Mouse (Mus musculus): ENCODE results near the gene Kif3c. TPM values are rescaled to one million over a fixed set of nuclear protein-coding genes. Genes with fewer than 3 reads are reported as not detected.

Gene Kif3c
- polyA plus RNA-seq (2016; fragmentation: Nextera tagmentation; extraction: Ambion mirVana) = 19.9 and 28.5 TPM in 2 replicates

GRCm38 (mm10) chr12:3364508-3365448, at the start of gene Kif3c:
Kif3c (plus strand) TSS chr12:3365132.
- H3K4me3 ChIP-seq = peak within 1 kb of the TSS; percentile 79
- H3K36me3 ChIP-seq = peaks cover 18% of the 10 kb centered on the region
- peaks cover 15% of the 10 kb centered on the region for H3K9me3 ChIP-seq (replicated peaks)
- DNase-seq (ENCODE audit: low spot score) = peak; percentile 86
- H3K4me1 ChIP-seq = peaks cover 47% of the 10 kb centered on the region
- H3K27ac ChIP-seq (replicated peaks) = peak within 1 kb of the TSS; percentile 90
- WGBS = 6% methylated on average over 48 of the region's 48 CpGs
- H3K27me3 ChIP-seq (ENCODE audit: low read depth, poor library complexity, severe bottlenecking) = peaks cover 6% of the 10 kb centered on the region; the same call in 1 of the 2 replicates

GRCm38 (mm10) chr12:3316083-3316482, 48.8 kb upstream of the Kif3c start:
- no peak for DNase-seq (ENCODE audit: low spot score)
- Histone ChIP-seq H3K4me3 (no peak overlapping the region), H3K27ac (replicated peaks) (no peak overlapping the region), H3K27me3 (ENCODE audit: low read depth, poor library complexity, severe bottlenecking) (no peaks in the 10 kb centered on the region), H3K4me1 (no peaks in the 10 kb centered on the region), H3K36me3 (no peaks in the 10 kb centered on the region), H3K9me3 (replicated peaks) (no peaks in the 10 kb centered on the region)
- WGBS = 62% methylated on average over 2 of the region's 2 CpGs

- no peak for DNase-seq (ENCODE audit: low spot score)
- H3K9me3 ChIP-seq (replicated peaks) = no peaks in the 10 kb centered on the region
- no peaks in the 10 kb centered on the region for H3K4me1 ChIP-seq
- H3K36me3 ChIP-seq = no peaks in the 10 kb centered on the region
- no peak overlapping the region for H3K27ac ChIP-seq (replicated peaks)
- no peak overlapping the region for H3K4me3 ChIP-seq
- H3K27me3 ChIP-seq (ENCODE audit: low read depth, poor library complexity, severe bottlenecking) = no peaks in the 10 kb centered on the region
- WGBS = 81% methylated on average over 3 of the region's 3 CpGs
Observed at GRCm38 (mm10) chr12:3316937-3317336, 48.0 kb upstream of the Kif3c start.

GRCm38 (mm10) chr12:3319377-3319776, 45.6 kb upstream of the Kif3c start:
- no peaks in the 10 kb centered on the region for H3K9me3 ChIP-seq (replicated peaks)
- H3K27ac ChIP-seq (replicated peaks) = no peak overlapping the region
- no peak overlapping the region for H3K4me3 ChIP-seq
- no peaks in the 10 kb centered on the region for H3K4me1 ChIP-seq
- DNase-seq (ENCODE audit: low spot score) = no peak
- no peaks in the 10 kb centered on the region for H3K36me3 ChIP-seq
- no peaks in the 10 kb centered on the region for H3K27me3 ChIP-seq (ENCODE audit: low read depth, poor library complexity, severe bottlenecking)
- WGBS = 72% methylated on average over 4 of the region's 4 CpGs

GRCm38 (mm10) chr12:3323241-3323640, 41.7 kb upstream of the Kif3c start:
- Histone ChIP-seq H3K36me3 (no peaks in the 10 kb centered on the region), H3K27me3 (ENCODE audit: low read depth, poor library complexity, severe bottlenecking) (no peaks in the 10 kb centered on the region), H3K9me3 (replicated peaks) (no peaks in the 10 kb centered on the region), H3K4me3 (no peak overlapping the region), H3K27ac (replicated peaks) (no peak overlapping the region), H3K4me1 (no peaks in the 10 kb centered on the region)
- WGBS = 86% methylated on average over 6 of the region's 6 CpGs
- DNase-seq (ENCODE audit: low spot score) = no peak

- Histone ChIP-seq H3K27ac (replicated peaks) (no peak overlapping the region), H3K27me3 (ENCODE audit: low read depth, poor library complexity, severe bottlenecking) (no peaks in the 10 kb centered on the region), H3K36me3 (no peaks in the 10 kb centered on the region), H3K4me3 (no peak overlapping the region), H3K9me3 (replicated peaks) (peaks cover 14% of the 10 kb centered on the region), H3K4me1 (no peaks in the 10 kb centered on the region)
- DNase-seq (ENCODE audit: low spot score) = no peak
- WGBS = 90% methylated on average over 2 of the region's 2 CpGs
Observed at GRCm38 (mm10) chr12:3325232-3325631, 39.7 kb upstream of the Kif3c start.

- WGBS = 85% methylated on average over 4 of the region's 4 CpGs
- H3K27me3 ChIP-seq (ENCODE audit: low read depth, poor library complexity, severe bottlenecking) = no peaks in the 10 kb centered on the region
Observed at GRCm38 (mm10) chr12:3329677-3330076, 35.3 kb upstream of the Kif3c start.

GRCm38 (mm10) chr12:3338931-3339330, 26.0 kb upstream of the Kif3c start:
- no peak overlapping the region for H3K4me3 ChIP-seq
- H3K4me1 ChIP-seq = no peaks in the 10 kb centered on the region
- peaks cover 14% of the 10 kb centered on the region for H3K9me3 ChIP-seq (replicated peaks)
- no peak for DNase-seq (ENCODE audit: low spot score)
- H3K36me3 ChIP-seq = no peaks in the 10 kb centered on the region
- no peaks in the 10 kb centered on the region for H3K27me3 ChIP-seq (ENCODE audit: low read depth, poor library complexity, severe bottlenecking)
- 86% methylated on average over 1 of the region's 1 CpGs for WGBS
- no peak overlapping the region for H3K27ac ChIP-seq (replicated peaks)

More at GRCm38 (mm10) chr12:3329677-3330076, 35.3 kb upstream of the Kif3c start:
- Histone ChIP-seq H3K27ac (replicated peaks) (no peak overlapping the region), H3K4me3 (no peak overlapping the region), H3K9me3 (replicated peaks) (peaks cover 14% of the 10 kb centered on the region), H3K4me1 (no peaks in the 10 kb centered on the region), H3K36me3 (no peaks in the 10 kb centered on the region)
- DNase-seq (ENCODE audit: low spot score) = no peak

- no peak for DNase-seq (ENCODE audit: low spot score)
- no peaks in the 10 kb centered on the region for H3K27me3 ChIP-seq (ENCODE audit: low read depth, poor library complexity, severe bottlenecking)
- no peak overlapping the region for H3K4me3 ChIP-seq
- H3K27ac ChIP-seq (replicated peaks) = no peak overlapping the region
- 91% methylated on average over 2 of the region's 2 CpGs for WGBS
- H3K9me3 ChIP-seq (replicated peaks) = peaks cover 7% of the 10 kb centered on the region
- H3K36me3 ChIP-seq = no peaks in the 10 kb centered on the region
- no peaks in the 10 kb centered on the region for H3K4me1 ChIP-seq
Observed at GRCm38 (mm10) chr12:3344155-3344554, 20.8 kb upstream of the Kif3c start.

- H3K9me3 ChIP-seq (replicated peaks) = peaks cover 7% of the 10 kb centered on the region; the same call in 1 of the 2 replicates
- H3K27me3 ChIP-seq (ENCODE audit: low read depth, poor library complexity, severe bottlenecking) = no peaks in the 10 kb centered on the region
- no peaks in the 10 kb centered on the region for H3K4me1 ChIP-seq
- 88% methylated on average over 5 of the region's 5 CpGs for whole genome bisulfite sequencing
- no peak for DNase-seq (ENCODE audit: low spot score)
- no peak overlapping the region for H3K4me3 ChIP-seq
- no peak overlapping the region for H3K27ac ChIP-seq (replicated peaks)
- H3K36me3 ChIP-seq = no peaks in the 10 kb centered on the region
Observed at GRCm38 (mm10) chr12:3345038-3345437, 19.9 kb upstream of the Kif3c start.

- 0 out of 2 replicates have a peak, but pooled peaks cover 2% of the 10 kb centered on the region for H3K9me3 ChIP-seq (replicated peaks)
- DNase-seq (ENCODE audit: low spot score) = no peak
- H3K4me1 ChIP-seq = no peaks in the 10 kb centered on the region
- no peaks in the 10 kb centered on the region for H3K27me3 ChIP-seq (ENCODE audit: low read depth, poor library complexity, severe bottlenecking)
- H3K27ac ChIP-seq (replicated peaks) = no peak overlapping the region
- H3K4me3 ChIP-seq = no peak overlapping the region
- no peaks in the 10 kb centered on the region for H3K36me3 ChIP-seq
Observed at GRCm38 (mm10) chr12:3347682-3348081, 17.2 kb upstream of the Kif3c start.

GRCm38 (mm10) chr12:3349387-3349786, 15.5 kb upstream of the Kif3c start:
- no peak for DNase-seq (ENCODE audit: low spot score)
- no peaks in the 10 kb centered on the region for H3K27me3 ChIP-seq (ENCODE audit: low read depth, poor library complexity, severe bottlenecking)
- no peak overlapping the region for H3K27ac ChIP-seq (replicated peaks)
- no peaks in the 10 kb centered on the region for H3K36me3 ChIP-seq
- H3K9me3 ChIP-seq (replicated peaks) = 0 out of 2 replicates have a peak, but pooled peaks cover 2% of the 10 kb centered on the region
- no peak overlapping the region for H3K4me3 ChIP-seq
- H3K4me1 ChIP-seq = no peaks in the 10 kb centered on the region
- 75% methylated on average over 3 of the region's 3 CpGs for WGBS

- H3K27me3 ChIP-seq (ENCODE audit: low read depth, poor library complexity, severe bottlenecking) = no peaks in the 10 kb centered on the region
- no peak overlapping the region for H3K27ac ChIP-seq (replicated peaks)
- no peak for DNase-seq (ENCODE audit: low spot score)
- no peaks in the 10 kb centered on the region for H3K4me1 ChIP-seq
- H3K9me3 ChIP-seq (replicated peaks) = 0 out of 2 replicates have a peak, but pooled peaks cover 2% of the 10 kb centered on the region
- H3K36me3 ChIP-seq = no peaks in the 10 kb centered on the region
- WGBS = 79% methylated on average over 5 of the region's 5 CpGs
- H3K4me3 ChIP-seq = no peak overlapping the region
Observed at GRCm38 (mm10) chr12:3350136-3350535, 14.8 kb upstream of the Kif3c start.

All from midbrain, embryonic 10.5 days (tissue).